Mouse (Mus musculus) hindbrain, embryonic 10.5 days (tissue): ENCODE data around the gene Erbb3. TPM values are rescaled to one million over a fixed set of nuclear protein-coding genes. Genes with fewer than 3 reads are reported as not detected.

Experiments used
- DNase-seq: peaks from one replicate; pipeline ENCODE4 v3.0.0-alpha.2; 2017; ENCODE audit warnings: low spot score
- H3K27ac ChIP-seq: fragments of 300-500 bp; sonication (generic); 2 replicates; pipeline ENCODE4 v1.5.1; 2016; ENCODE audit warnings: mild to moderate bottlenecking, moderate library complexity
- H3K27me3 ChIP-seq: fragments of 300-500 bp; sonication (generic); 2 replicates; pipeline ENCODE4 v1.6.1; 2016; ENCODE audit warnings: mild to moderate bottlenecking; ENCODE audit not compliant: poor library complexity, insufficient read depth, severe bottlenecking
- H3K36me3 ChIP-seq: fragments of 300-500 bp; sonication (generic); 2 replicates; pipeline ENCODE4 v1.6.1; 2016; ENCODE audit warnings: mild to moderate bottlenecking, moderate library complexity
- H3K4me1 ChIP-seq: fragments of 300-500 bp; sonication (generic); replicated peaks from 2 replicates; pipeline ENCODE4 v1.6.1; 2016; ENCODE audit warnings: mild to moderate bottlenecking
- H3K4me3 ChIP-seq: fragments of 300-500 bp; sonication (generic); 2 replicates; pipeline ENCODE4 v1.5.1; 2016; ENCODE audit warnings: mild to moderate bottlenecking, moderate library complexity
- H3K9me3 ChIP-seq: fragments of 300-500 bp; sonication (generic); 2 replicates; pipeline ENCODE4 v1.6.1; 2016; ENCODE audit warnings: mild to moderate bottlenecking, moderate library complexity
- WGBS: fragments of 180-500 bp; shearing (Covaris S2); methylation state at CpG from one replicate; pipeline ENCODE4 v1.1.7; 2016; 5-methylcytosine and 5-hydroxymethylcytosine counted together
- polyA plus RNA-seq: library from polyadenylated mRNA; unstranded; fragments of >200 nt; fragmentation: Nextera tagmentation; extraction: Ambion mirVana; gene quantifications from 2 replicates; pipeline ENCODE4 v1.2.1, GENCODE M21; 2016

The Erbb3 gene
- polyA plus RNA-seq, 1 experiment from 2014 or later = 5.0 TPM

DNA sequence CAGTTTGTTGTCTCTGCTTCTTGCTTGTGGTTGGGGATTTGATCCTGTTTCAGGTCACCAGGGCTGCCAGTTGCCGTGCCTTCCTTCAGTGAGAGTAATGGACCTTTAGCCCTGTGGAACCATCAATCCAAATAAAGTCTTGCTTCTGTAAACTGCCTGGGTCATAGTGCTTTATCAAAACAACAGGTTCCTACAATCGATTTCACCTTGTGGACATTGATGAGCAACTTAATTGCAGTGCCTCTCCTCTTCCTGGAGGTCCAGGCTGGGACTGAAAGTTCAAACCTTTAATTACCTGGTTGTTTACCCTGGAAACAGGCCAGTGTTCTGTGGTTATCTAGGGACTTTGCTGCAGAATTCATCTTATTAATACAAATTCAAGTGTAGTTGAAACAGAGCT is 9.0 kb upstream of the Erbb3 start:
- Histone ChIP-seq H3K27me3 (no peaks in the 10 kb centered on the region), H3K36me3 (no peaks in the 10 kb centered on the region), H3K4me3 (no peak overlapping the region), H3K4me1 (no peaks in the 10 kb centered on the region), H3K9me3 (no peaks in the 10 kb centered on the region), H3K27ac (no peak overlapping the region)
- no peak for DNase-seq
- WGBS = 83% methylated on average over 2 of the region's 2 CpGs

DNA sequence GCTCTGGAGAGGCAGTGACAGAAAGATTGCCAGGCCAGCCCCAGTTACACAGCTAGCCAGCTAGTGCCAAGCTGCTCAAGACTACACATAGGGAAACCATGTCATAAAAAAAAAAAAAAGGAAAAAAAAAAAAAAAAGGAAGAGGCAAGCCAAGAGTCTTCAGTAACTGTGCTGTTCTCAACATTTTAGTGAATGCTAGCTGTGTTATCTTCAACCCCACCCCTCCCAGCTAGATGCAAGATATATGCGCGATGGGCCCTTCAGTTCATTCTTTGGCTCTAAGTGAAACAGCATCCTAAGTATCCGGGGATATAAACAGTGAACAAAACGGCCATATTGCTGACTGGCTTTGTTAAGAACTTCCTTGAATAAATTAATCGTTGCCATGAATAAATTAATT is 3.3 kb upstream of the Erbb3 start:
- Histone ChIP-seq H3K4me1 (peaks cover 26% of the 10 kb centered on the region), H3K9me3 (no peaks in the 10 kb centered on the region), H3K27me3 (peaks cover 25% of the 10 kb centered on the region), H3K36me3 (no peaks in the 10 kb centered on the region), H3K4me3 (no peak overlapping the region), H3K27ac (no peak overlapping the region)
- DNase-seq = no peak
- 79% methylated on average over 5 of the region's 5 CpGs for WGBS

DNA sequence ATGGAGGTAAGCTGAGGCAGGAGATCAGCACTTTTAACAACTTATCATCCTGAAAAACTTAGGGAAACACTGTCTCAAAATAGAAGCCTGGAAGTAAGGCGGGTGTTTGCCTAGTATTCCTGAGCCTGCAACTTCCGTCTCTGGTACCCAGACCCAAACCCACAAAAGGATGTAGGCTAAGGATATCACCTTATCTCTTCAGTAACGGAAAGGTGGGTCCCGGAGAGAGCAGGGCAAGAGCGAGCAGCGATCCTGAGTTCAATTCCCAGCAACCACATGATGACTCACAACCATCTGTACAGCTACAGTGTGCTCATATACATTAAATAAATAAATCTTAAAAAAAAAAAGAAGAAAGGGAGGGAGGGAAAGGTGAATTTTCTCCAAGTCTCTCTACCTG is 2.0 kb upstream of the Erbb3 start:
- no peaks in the 10 kb centered on the region for H3K9me3 ChIP-seq
- no peak overlapping the region for H3K4me3 ChIP-seq
- H3K36me3 ChIP-seq = no peaks in the 10 kb centered on the region
- H3K4me1 ChIP-seq = peaks cover 32% of the 10 kb centered on the region
- DNase-seq = no peak
- WGBS = 89% methylated on average over 6 of the region's 6 CpGs
- H3K27ac ChIP-seq = no peak overlapping the region
- peaks cover 38% of the 10 kb centered on the region for H3K27me3 ChIP-seq

DNA sequence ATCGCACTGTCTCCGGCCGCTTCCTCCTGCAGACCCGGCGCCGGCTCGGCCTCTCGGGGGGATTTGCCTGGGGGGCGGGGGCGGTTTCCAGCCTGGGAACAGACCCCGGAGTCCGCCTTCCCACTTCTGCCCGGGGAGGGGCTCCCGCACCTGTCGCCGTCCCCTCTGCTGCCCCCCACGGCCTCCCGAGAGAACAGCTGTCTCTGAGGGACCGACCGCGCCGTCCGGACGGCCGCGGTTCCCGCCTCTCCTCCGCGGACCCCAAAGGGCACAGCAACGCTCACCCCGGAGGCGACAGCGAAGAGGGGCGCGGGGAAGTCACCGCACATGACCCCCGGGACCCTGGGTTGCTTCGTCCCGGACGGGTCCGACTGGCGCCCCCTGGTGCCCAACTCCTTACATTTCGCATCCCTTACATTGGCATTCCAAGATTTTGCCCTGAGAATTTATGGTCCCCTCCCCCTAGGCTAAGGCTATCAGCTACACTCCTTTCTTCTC is 790 bp upstream of the Erbb3 start:
- peak; percentile 80 for DNase-seq
- H3K27me3 ChIP-seq = peaks cover 50% of the 10 kb centered on the region
- WGBS = under 1% methylated on average over 43 of the region's 43 CpGs
- peak overlapping the region; percentile 72 for H3K4me3 ChIP-seq
- no peaks in the 10 kb centered on the region for H3K9me3 ChIP-seq
- no peaks in the 10 kb centered on the region for H3K36me3 ChIP-seq
- H3K4me1 ChIP-seq = peaks cover 34% of the 10 kb centered on the region
- peak overlapping the region; percentile 82 for H3K27ac ChIP-seq

DNA sequence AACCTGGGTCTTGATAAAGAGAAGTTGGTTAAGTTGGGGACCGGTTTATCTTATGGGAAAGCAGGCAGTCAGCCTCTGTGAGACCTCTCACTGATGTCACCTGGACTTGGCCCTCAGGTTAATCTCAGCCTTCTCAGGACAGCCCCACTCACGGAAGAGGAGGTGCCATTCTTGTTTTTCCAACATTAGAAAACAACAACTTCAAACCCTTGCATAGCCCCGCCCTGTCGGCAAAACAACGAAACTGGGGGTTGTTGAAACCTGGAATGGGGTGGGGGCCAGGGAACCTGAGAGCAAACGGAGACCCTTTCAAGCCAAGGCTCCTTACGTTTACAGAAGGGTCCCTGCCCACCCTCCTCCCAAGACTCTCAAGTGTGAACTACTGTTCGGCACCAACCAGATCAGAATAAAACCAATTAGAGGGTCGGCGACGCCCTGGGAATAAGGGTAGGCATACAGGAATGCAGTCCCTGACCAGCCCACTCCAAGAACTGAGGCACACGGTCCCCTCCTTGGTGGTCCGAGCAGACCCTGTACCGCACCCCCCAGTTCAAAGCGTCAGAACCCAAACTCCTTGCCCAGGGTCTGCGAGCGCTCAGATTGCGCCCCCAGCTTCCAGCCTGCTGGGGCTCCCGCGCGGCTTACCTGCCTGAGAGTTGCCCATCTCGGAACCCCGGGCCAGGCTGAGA is 533 bp downstream of the Erbb3 start:
- WGBS = 3% methylated on average over 23 of the region's 23 CpGs
- peak overlapping the region; percentile 70 for H3K27ac ChIP-seq
- peaks cover 36% of the 10 kb centered on the region for H3K4me1 ChIP-seq
- peaks cover 62% of the 10 kb centered on the region for H3K27me3 ChIP-seq
- no peaks in the 10 kb centered on the region for H3K9me3 ChIP-seq
- H3K36me3 ChIP-seq = no peaks in the 10 kb centered on the region
- peak overlapping the region; percentile 72 for H3K4me3 ChIP-seq
- DNase-seq = no peak

DNA sequence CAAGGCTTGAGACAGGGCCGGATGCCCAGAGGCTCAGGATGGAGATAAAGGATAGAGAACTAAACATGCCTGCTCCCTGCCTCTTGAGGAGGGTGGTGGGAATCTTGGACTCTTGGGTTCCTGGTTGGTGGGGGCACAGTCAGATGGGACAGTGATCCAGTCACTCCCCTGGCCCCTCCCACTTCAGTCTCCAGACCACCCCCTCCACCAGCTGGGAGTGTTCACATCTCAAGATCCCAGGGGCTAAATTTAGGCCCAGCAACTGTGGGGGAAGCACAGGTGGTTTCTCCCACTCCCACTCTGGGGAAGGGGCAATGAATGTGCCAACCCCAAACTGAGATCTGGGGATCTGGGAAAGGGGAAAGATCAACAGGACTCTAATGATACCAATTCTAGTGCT is 1.3 kb downstream of the Erbb3 start:
- Histone ChIP-seq H3K36me3 (no peaks in the 10 kb centered on the region), H3K9me3 (no peaks in the 10 kb centered on the region), H3K4me3 (peak overlapping the region; percentile 72), H3K4me1 (peaks cover 41% of the 10 kb centered on the region), H3K27ac (peak overlapping the region; percentile 63), H3K27me3 (peaks cover 69% of the 10 kb centered on the region)
- no peak for DNase-seq
- WGBS = 39% methylated on average over 1 of the region's 1 CpGs

DNA sequence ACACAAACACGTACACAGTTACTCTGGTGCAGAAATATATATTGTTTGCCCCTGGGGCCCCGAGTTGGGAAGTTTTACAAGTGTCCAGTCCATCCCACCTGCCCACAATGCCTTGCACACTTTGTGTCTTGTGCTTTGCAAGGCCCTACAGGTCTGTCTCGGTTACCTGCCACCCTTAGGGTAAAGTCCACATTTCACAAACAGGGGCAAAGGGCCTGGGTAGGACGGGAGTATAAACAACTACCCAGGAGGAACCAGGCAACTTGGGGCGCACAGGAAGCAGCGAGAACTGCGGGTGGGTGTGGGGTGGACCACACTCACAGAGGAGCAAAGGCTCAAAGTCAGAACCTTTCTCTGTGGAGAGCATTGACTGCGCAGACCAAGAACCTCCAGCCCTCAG is 1.8 kb downstream of the Erbb3 start:
- H3K4me3 ChIP-seq = peak overlapping the region; percentile 72
- H3K36me3 ChIP-seq = no peaks in the 10 kb centered on the region
- H3K27me3 ChIP-seq = peaks cover 73% of the 10 kb centered on the region
- H3K4me1 ChIP-seq = peaks cover 41% of the 10 kb centered on the region
- H3K27ac ChIP-seq = peak overlapping the region; percentile 63
- 55% methylated on average over 8 of the region's 8 CpGs for WGBS
- DNase-seq = no peak
- no peaks in the 10 kb centered on the region for H3K9me3 ChIP-seq

DNA sequence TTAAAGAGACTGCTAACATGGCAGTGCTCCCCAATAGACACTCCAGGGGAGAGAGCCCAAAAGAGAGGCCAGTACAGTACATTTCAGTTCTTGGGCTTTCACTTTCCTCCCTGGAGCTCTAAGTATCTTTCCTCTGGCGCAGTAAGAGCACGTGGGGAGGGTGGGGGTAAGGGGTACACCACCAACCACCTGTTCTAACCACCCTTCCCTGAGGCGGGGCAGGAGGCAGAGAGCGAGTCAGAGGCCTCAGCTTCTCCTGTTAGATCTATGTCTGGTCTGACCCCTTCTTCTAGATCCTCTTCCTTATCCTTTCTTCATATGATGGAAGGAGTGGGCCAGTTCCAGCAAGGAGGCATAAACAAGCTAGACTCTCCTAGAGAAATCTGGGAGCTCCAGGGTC is 2.3 kb downstream of the Erbb3 start:
- Histone ChIP-seq H3K4me3 (peak overlapping the region; percentile 72; the same call in 1 of the 2 replicates), H3K9me3 (no peaks in the 10 kb centered on the region), H3K27ac (peak overlapping the region; percentile 63; the same call in 1 of the 2 replicates), H3K27me3 (peaks cover 74% of the 10 kb centered on the region), H3K4me1 (peaks cover 41% of the 10 kb centered on the region), H3K36me3 (no peaks in the 10 kb centered on the region)
- WGBS = 49% methylated on average over 4 of the region's 4 CpGs
- DNase-seq = no peak

DNA sequence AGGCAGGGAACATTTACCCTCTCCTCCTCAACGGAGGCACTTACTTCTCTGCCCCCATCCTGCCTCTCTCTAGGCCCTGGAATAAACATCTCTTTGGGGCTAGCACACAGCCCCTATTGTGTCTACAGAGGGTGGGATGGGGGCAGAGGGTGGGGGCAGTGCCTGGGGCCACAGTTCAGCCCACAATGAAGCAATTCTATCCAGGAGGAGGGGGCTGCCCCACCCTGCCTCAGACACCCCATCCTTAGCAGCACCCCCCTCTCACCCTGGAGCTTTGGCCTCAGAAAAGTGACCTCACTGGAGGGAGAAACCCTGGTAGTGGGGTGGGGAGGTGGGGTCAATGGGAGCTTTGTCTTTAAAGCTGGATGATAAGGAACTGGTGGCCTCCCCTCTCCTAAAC is 2.9 kb downstream of the Erbb3 start:
- Histone ChIP-seq H3K9me3 (no peaks in the 10 kb centered on the region), H3K36me3 (no peaks in the 10 kb centered on the region), H3K27ac (peak overlapping the region; percentile 63; the same call in 1 of the 2 replicates), H3K4me1 (peaks cover 41% of the 10 kb centered on the region), H3K27me3 (peaks cover 74% of the 10 kb centered on the region), H3K4me3 (peak overlapping the region; percentile 29; the same call in 1 of the 2 replicates)
- WGBS = 13% methylated on average over 1 of the region's 1 CpGs
- no peak for DNase-seq

DNA sequence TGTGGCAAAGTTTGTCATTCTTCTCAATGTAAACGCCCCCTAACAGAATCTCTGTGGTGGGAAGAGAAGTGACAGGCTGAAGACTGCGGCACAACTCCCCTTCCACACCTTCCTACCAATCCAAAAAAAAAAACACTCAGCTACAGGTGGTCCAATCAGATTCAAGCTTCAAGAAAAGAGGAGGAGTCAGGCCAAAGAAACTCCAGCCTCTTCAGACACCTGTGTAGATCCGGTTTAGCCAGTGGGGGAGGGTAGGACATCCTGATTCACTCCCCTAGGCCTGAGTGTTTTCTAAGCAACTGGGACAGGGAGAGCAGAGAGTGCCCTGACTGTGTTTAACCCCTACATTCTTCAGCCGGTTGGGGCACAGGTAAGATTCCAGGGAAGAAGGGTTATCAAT is 5.1 kb downstream of the Erbb3 start:
- no peaks in the 10 kb centered on the region for H3K9me3 ChIP-seq
- H3K4me1 ChIP-seq = peaks cover 27% of the 10 kb centered on the region
- no peak for DNase-seq
- H3K36me3 ChIP-seq = no peaks in the 10 kb centered on the region
- H3K4me3 ChIP-seq = peak overlapping the region; percentile 5; the same call in 1 of the 2 replicates
- 12% methylated on average over 4 of the region's 4 CpGs for WGBS
- peaks cover 65% of the 10 kb centered on the region for H3K27me3 ChIP-seq
- no peak overlapping the region for H3K27ac ChIP-seq

DNA sequence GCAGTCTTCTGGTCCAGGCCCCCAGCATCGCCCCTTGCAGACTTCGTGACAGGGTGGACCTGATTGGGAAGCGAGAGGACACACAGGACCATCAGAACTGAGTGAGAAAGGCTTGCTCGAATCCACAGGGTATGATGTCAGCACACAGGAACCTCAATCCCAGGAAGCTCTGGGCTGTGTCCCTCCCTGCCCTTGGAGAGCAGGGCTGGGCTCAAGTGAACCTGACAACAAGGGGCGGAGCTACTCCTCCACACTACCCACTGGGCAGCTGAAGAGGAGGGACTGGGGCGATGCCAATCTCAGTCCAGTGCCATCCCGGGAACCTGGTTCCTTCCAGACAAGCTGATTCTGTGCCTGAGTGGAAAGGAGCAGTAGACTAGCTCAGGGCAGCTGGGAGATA is 5.8 kb downstream of the Erbb3 start:
- 15% methylated on average over 7 of the region's 7 CpGs for WGBS
- Histone ChIP-seq H3K27ac (no peak overlapping the region), H3K4me1 (peaks cover 21% of the 10 kb centered on the region), H3K9me3 (no peaks in the 10 kb centered on the region), H3K36me3 (no peaks in the 10 kb centered on the region), H3K4me3 (peak overlapping the region; percentile 5; the same call in 1 of the 2 replicates), H3K27me3 (peaks cover 58% of the 10 kb centered on the region)
- no peak for DNase-seq

DNA sequence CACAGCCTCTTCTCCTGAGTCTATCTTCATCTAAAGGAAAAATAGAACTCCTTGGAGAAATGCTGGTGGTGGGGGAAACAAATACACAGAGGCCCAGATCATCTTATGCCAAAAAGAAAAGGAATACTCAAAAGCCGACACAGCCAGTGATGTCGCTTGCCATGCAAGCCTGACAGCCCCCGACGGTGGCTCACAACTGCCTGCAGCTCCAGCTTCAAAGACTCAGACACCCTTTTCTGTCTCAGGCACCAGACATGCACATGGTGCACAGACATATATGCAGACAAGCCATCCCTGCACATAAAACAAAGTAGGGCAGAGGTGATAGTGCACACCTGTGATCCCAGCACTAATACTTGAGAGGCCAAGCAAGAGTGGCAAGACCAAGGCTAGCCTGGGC is 9.7 kb downstream of the Erbb3 start:
- H3K4me1 ChIP-seq = peaks cover 7% of the 10 kb centered on the region; the same call in 1 of the 2 replicates
- no peak overlapping the region for H3K4me3 ChIP-seq
- H3K27me3 ChIP-seq = peaks cover 20% of the 10 kb centered on the region
- no peak overlapping the region for H3K27ac ChIP-seq
- 86% methylated on average over 4 of the region's 4 CpGs for WGBS
- 0 out of 2 replicates have a peak, but pooled peaks cover 2% of the 10 kb centered on the region for H3K9me3 ChIP-seq
- DNase-seq = no peak
- H3K36me3 ChIP-seq = peaks cover 3% of the 10 kb centered on the region; the same call in 1 of the 2 replicates

DNA sequence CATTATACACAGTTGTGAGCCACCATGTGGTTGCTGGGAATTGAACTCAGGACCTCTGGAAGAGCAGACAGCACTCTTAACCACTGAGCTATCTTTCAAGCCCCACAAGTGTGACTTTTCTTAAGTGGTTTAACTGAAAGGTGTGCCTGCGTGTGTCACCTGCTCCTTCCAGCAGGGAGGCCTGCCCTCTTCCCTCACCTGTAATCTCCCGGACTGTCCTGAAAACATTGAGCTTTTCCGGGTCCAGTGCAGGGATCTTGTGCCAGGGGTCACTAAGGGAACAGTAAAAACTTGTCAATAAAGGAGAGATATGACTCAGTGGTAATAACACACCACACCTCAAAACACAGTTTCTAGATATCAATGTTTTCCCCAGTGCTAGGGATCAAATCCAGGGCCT is 10.2 kb downstream of the Erbb3 start:
- 89% methylated on average over 3 of the region's 3 CpGs for WGBS
- no peak overlapping the region for H3K27ac ChIP-seq
- 0 out of 2 replicates have a peak, but pooled peaks cover 2% of the 10 kb centered on the region for H3K9me3 ChIP-seq
- peaks cover 16% of the 10 kb centered on the region for H3K27me3 ChIP-seq
- no peak overlapping the region for H3K4me3 ChIP-seq
- no peak for DNase-seq
- peaks cover 3% of the 10 kb centered on the region; the same call in 1 of the 2 replicates for H3K36me3 ChIP-seq
- H3K4me1 ChIP-seq = peaks cover 7% of the 10 kb centered on the region; the same call in 1 of the 2 replicates
